Mouse (Mus musculus) kidney, adult 2 months (tissue): ENCODE data around the gene Gpd1.

ENCODE experiments used
- CTCF ChIP-seq: fragments of 200-500 bp; conservative IDR thresholded peaks from 2 replicates; pipeline ENCODE4 v1.5.1; 2011; ENCODE audit warnings: low read depth, mild to moderate bottlenecking, control low read depth, low read length, moderate library complexity, mixed read lengths; ENCODE audit not compliant: insufficient read depth, insufficient read length
- POLR2A ChIP-seq: fragments of 200-500 bp; IDR thresholded peaks from one replicate; pipeline ENCODE4 v1.6.1; 2011; ENCODE audit warnings: low read depth, low read length, control low read depth

DNA sequence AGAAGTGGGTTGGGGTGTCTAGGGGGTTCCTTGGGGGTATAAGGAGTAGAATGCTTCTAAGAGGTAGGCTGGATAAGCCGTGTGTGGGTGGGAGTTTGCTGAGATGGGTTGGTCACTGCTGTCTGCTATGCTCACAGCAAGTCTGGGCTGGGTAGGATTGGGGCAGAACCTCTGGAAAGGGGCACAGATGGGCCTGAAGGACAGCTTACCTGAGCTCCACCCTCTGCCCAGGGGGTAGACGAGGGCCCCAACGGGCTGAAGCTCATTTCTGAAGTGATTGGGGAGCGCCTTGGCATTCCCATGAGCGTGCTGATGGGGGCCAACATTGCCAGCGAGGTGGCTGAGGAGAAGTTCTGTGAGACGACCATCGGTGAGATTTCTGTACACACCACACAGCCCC lies 2.5 kb downstream of the Gpd1 start:
- no peak for TF ChIP-seq POLR2A
- no peak for TF ChIP-seq CTCF
